Mouse (Mus musculus): ENCODE results near the gene Fam189b. TPM values are rescaled to one million over a fixed set of nuclear protein-coding genes. Genes with fewer than 3 reads are reported as not detected.

Gene Fam189b
- polyA plus RNA-seq, 1 experiment, result 21.7 TPM

GRCm38 (mm10) chr3:89193853-89194252, 10.9 kb downstream of the Fam189b start:
- H3K27me3 ChIP-seq (ENCODE audit: control insufficient read depth, insufficient read depth, low read length, poor library complexity, severe bottlenecking), result no peaks in the 10 kb centered on the region; the same call in 1 of the 2 replicates

GRCm38 (mm10) chr3:89195979-89196877, 13.3 kb downstream of the Fam189b start:
- TF ChIP-seq POLR2A (IDR thresholded peaks at IDR 0.05; ENCODE audit: insufficient read depth, low read length) (peak; percentile 34), EP300 (IDR thresholded peaks at IDR 0.05; ENCODE audit: insufficient read depth, low read depth, low read length) (no peak), CTCF (IDR thresholded peaks at IDR 0.05; ENCODE audit: low read depth, low read length) (peak; percentile 41)
- Histone ChIP-seq H3K4me1 (ENCODE audit: control insufficient read depth, insufficient read depth, low read length) (no peaks in the 10 kb centered on the region), H3K9ac (ENCODE audit: low read depth, poor library complexity, severe bottlenecking) (peak overlapping the region; percentile 47; the same call in 1 of the 2 replicates), H3K27me3 (ENCODE audit: control insufficient read depth, insufficient read depth, low read length, poor library complexity, severe bottlenecking) (no peaks in the 10 kb centered on the region; the same call in 1 of the 2 replicates), H3K4me3 (ENCODE audit: low read depth, low read length) (peak overlapping the region; percentile 60), H3K9me3 (replicated peaks; ENCODE audit: control insufficient read depth, insufficient read depth, low read length, poor library complexity, severe bottlenecking) (no peaks in the 10 kb centered on the region), H3K27ac (ENCODE audit: insufficient read depth, low read length) (peak overlapping the region; percentile 40; the same call in 1 of the 2 replicates), H3K36me3 (ENCODE audit: control insufficient read depth, insufficient read depth, low read length, poor library complexity, severe bottlenecking) (no peaks in the 10 kb centered on the region)

More at GRCm38 (mm10) chr3:89193853-89194252, 10.9 kb downstream of the Fam189b start:
- H3K4me1 ChIP-seq (ENCODE audit: control insufficient read depth, insufficient read depth, low read length), result no peaks in the 10 kb centered on the region
- H3K27ac ChIP-seq (ENCODE audit: insufficient read depth, low read length), result no peak overlapping the region
- no peaks in the 10 kb centered on the region for H3K9me3 ChIP-seq (replicated peaks; ENCODE audit: control insufficient read depth, insufficient read depth, low read length, poor library complexity, severe bottlenecking)
- H3K4me3 ChIP-seq (ENCODE audit: low read depth, low read length), result no peak overlapping the region
- no peak for TF ChIP-seq CTCF (IDR thresholded peaks at IDR 0.05; ENCODE audit: low read depth, low read length)
- TF ChIP-seq EP300 (IDR thresholded peaks at IDR 0.05; ENCODE audit: insufficient read depth, low read depth, low read length), result no peak
- TF ChIP-seq POLR2A (IDR thresholded peaks at IDR 0.05; ENCODE audit: insufficient read depth, low read length), result no peak
- no peaks in the 10 kb centered on the region for H3K36me3 ChIP-seq (ENCODE audit: control insufficient read depth, insufficient read depth, low read length, poor library complexity, severe bottlenecking)
- no peak overlapping the region for H3K9ac ChIP-seq (ENCODE audit: low read depth, poor library complexity, severe bottlenecking)

- Histone ChIP-seq H3K4me1 (ENCODE audit: control insufficient read depth, insufficient read depth, low read length) (no peaks in the 10 kb centered on the region), H3K27ac (ENCODE audit: insufficient read depth, low read length) (no peak overlapping the region), H3K9ac (ENCODE audit: low read depth, poor library complexity, severe bottlenecking) (no peak overlapping the region), H3K4me3 (ENCODE audit: low read depth, low read length) (no peak overlapping the region), H3K27me3 (ENCODE audit: control insufficient read depth, insufficient read depth, low read length, poor library complexity, severe bottlenecking) (no peaks in the 10 kb centered on the region; the same call in 1 of the 2 replicates), H3K9me3 (replicated peaks; ENCODE audit: control insufficient read depth, insufficient read depth, low read length, poor library complexity, severe bottlenecking) (no peaks in the 10 kb centered on the region), H3K36me3 (ENCODE audit: control insufficient read depth, insufficient read depth, low read length, poor library complexity, severe bottlenecking) (peaks cover 2% of the 10 kb centered on the region; the same call in 1 of the 2 replicates)
- no peak for TF ChIP-seq POLR2A (IDR thresholded peaks at IDR 0.05; ENCODE audit: insufficient read depth, low read length)
- TF ChIP-seq EP300 (IDR thresholded peaks at IDR 0.05; ENCODE audit: insufficient read depth, low read depth, low read length), result no peak
- no peak for TF ChIP-seq CTCF (IDR thresholded peaks at IDR 0.05; ENCODE audit: low read depth, low read length)
Observed at GRCm38 (mm10) chr3:89199839-89200238, 16.9 kb downstream of the Fam189b start.

GRCm38 (mm10) chr3:89202253-89203141, 19.6 kb downstream of the Fam189b start, which contains the start of gene Gba:
Gba (plus strand) TSS chr3:89202928.
- TF ChIP-seq POLR2A (IDR thresholded peaks at IDR 0.05; ENCODE audit: insufficient read depth, low read length) (no peak), EP300 (IDR thresholded peaks at IDR 0.05; ENCODE audit: insufficient read depth, low read depth, low read length) (no peak), CTCF (IDR thresholded peaks at IDR 0.05; ENCODE audit: low read depth, low read length) (no peak)
- Histone ChIP-seq H3K36me3 (ENCODE audit: control insufficient read depth, insufficient read depth, low read length, poor library complexity, severe bottlenecking) (peaks cover 10% of the 10 kb centered on the region), H3K9me3 (replicated peaks; ENCODE audit: control insufficient read depth, insufficient read depth, low read length, poor library complexity, severe bottlenecking) (no peaks in the 10 kb centered on the region), H3K9ac (ENCODE audit: low read depth, poor library complexity, severe bottlenecking) (peak within 1 kb of the TSS; percentile 59), H3K4me1 (ENCODE audit: control insufficient read depth, insufficient read depth, low read length) (no peaks in the 10 kb centered on the region), H3K27me3 (ENCODE audit: control insufficient read depth, insufficient read depth, low read length, poor library complexity, severe bottlenecking) (no peaks in the 10 kb centered on the region; the same call in 1 of the 2 replicates), H3K4me3 (ENCODE audit: low read depth, low read length) (peak within 1 kb of the TSS; percentile 92), H3K27ac (ENCODE audit: insufficient read depth, low read length) (no peak within 1 kb of the TSS)

- Histone ChIP-seq H3K36me3 (ENCODE audit: control insufficient read depth, insufficient read depth, low read length, poor library complexity, severe bottlenecking) (peaks cover 10% of the 10 kb centered on the region), H3K9ac (ENCODE audit: low read depth, poor library complexity, severe bottlenecking) (peak overlapping the region; percentile 59), H3K27me3 (ENCODE audit: control insufficient read depth, insufficient read depth, low read length, poor library complexity, severe bottlenecking) (no peaks in the 10 kb centered on the region; the same call in 1 of the 2 replicates), H3K4me1 (ENCODE audit: control insufficient read depth, insufficient read depth, low read length) (no peaks in the 10 kb centered on the region), H3K4me3 (ENCODE audit: low read depth, low read length) (peak overlapping the region; percentile 92), H3K9me3 (replicated peaks; ENCODE audit: control insufficient read depth, insufficient read depth, low read length, poor library complexity, severe bottlenecking) (no peaks in the 10 kb centered on the region), H3K27ac (ENCODE audit: insufficient read depth, low read length) (no peak overlapping the region)
- TF ChIP-seq EP300 (IDR thresholded peaks at IDR 0.05; ENCODE audit: insufficient read depth, low read depth, low read length), result no peak
Observed at GRCm38 (mm10) chr3:89203142-89203514, 20.2 kb downstream of the Fam189b start.
